Mouse (Mus musculus) midbrain, embryonic 12.5 days (tissue): Measurements from ENCODE around the gene Upp1. TPM values are rescaled to one million over a fixed set of nuclear protein-coding genes. Genes with fewer than 3 reads are reported as not detected.
A peak's percentile ranks its signal among the peaks of the same experiment; 100 is the strongest.
"Not testable (repeated sequence)": the region's sequence is repeated elsewhere in the genome, so short reads cannot be mapped to it uniquely, and the experiment has no call there.

Experiments
- ATAC-seq: fragments of 200-750 bp; cut with Nextera tagmentation; 2 replicates; pipeline ENCODE4 v1.8.0; 2017; ENCODE audit warnings: low read depth, moderate TSS enrichment, moderate library complexity; ENCODE audit not compliant: low FRiP score
- H3K27ac ChIP-seq: fragments of 300-500 bp; sonication (generic); replicated peaks from 2 replicates; pipeline ENCODE4 v1.5.1; 2016; ENCODE audit warnings: mild to moderate bottlenecking
- H3K27me3 ChIP-seq: fragments of 300-500 bp; sonication (generic); 2 replicates; pipeline ENCODE4 v1.6.1; 2016; ENCODE audit warnings: mild to moderate bottlenecking
- H3K36me3 ChIP-seq: fragments of 300-500 bp; sonication (generic); 2 replicates; pipeline ENCODE4 v1.6.1; 2016
- H3K4me1 ChIP-seq: fragments of 300-500 bp; sonication (generic); 2 replicates; pipeline ENCODE4 v1.6.1; 2016
- H3K4me2 ChIP-seq: fragments of 300-500 bp; sonication (generic); replicated peaks from 2 replicates; pipeline ENCODE4 v1.6.1; 2016; ENCODE audit warnings: mild to moderate bottlenecking, moderate library complexity
- H3K4me3 ChIP-seq: fragments of 300-500 bp; sonication (generic); 2 replicates; pipeline ENCODE4 v1.5.1; 2016; ENCODE audit warnings: mild to moderate bottlenecking
- H3K9ac ChIP-seq: fragments of 300-500 bp; sonication (generic); replicated peaks from 2 replicates; pipeline ENCODE4 v1.6.1; 2016; ENCODE audit warnings: mild to moderate bottlenecking, moderate library complexity
- H3K9me3 ChIP-seq: fragments of 300-500 bp; sonication (generic); 2 replicates; pipeline ENCODE4 v1.6.1; 2016; ENCODE audit warnings: mild to moderate bottlenecking
- WGBS: fragments of 180-500 bp; shearing (Covaris S2); methylation state at CpG from one replicate; pipeline ENCODE4 v1.1.7; 2016; 5-methylcytosine and 5-hydroxymethylcytosine counted together
- polyA plus RNA-seq: library from polyadenylated mRNA; unstranded; fragments of >200 nt; fragmentation: Nextera tagmentation; extraction: Ambion mirVana; gene quantifications from 2 replicates; pipeline ENCODE4 v1.2.1, GENCODE M21; 2016

Gene Upp1
- polyA plus RNA-seq, 1 experiment from 2014 or later, result 4.4 TPM

DNA sequence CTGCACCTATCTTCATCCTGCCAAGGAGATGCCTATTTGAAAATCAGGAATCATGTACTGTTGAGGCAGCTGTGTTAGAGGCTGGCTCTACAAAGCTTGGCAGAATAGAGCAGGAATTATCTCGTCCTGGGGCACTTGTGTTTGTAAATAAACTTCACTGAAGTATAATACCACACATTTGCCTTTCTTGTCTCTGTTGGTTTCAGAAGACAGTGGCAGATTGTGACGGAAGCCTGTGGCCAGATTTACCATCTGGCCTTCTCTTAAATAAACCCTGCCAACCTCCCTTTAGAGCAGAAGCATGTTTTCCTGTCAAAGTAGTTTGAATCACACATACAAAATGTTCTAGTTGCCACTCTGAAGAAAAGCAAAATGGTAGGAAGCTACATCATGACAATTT, 10.2 kb downstream of the Upp1 start:
- Histone ChIP-seq H3K27ac (no peak overlapping the region), H3K4me2 (no peak overlapping the region), H3K27me3 (no peaks in the 10 kb centered on the region), H3K4me1 (no peaks in the 10 kb centered on the region), H3K9me3 (no peaks in the 10 kb centered on the region), H3K9ac (no peak overlapping the region), H3K36me3 (no peaks in the 10 kb centered on the region), H3K4me3 (no peak overlapping the region)
- WGBS, result 71% methylated on average over 2 of the region's 2 CpGs
- no peak for ATAC-seq

GRCm38 (mm10) chr11:9129528-9129927, 11.6 kb downstream of the Upp1 start:
- no peak for ATAC-seq
- no peak overlapping the region for H3K9ac ChIP-seq
- 91% methylated on average over 8 of the region's 8 CpGs for WGBS

DNA sequence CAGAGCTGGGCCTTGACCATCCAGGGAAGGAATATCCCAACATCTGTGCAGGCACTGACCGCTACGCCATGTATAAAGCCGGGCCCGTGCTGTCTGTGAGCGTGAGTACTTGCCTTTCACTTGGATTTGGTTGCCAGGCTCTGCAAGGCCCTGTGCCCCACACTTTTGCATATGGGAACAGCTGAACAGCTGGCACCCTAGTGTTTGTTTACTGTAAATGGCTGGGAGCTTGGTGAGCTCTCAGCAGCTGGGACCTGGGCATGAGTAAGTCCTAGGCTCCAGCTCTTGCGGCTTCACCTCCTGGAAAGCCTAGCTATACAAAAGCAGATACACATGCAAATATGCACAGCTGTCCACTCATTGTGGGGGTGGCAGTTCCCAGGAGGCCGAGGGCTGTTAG, 13.8 kb downstream of the Upp1 start:
- Histone ChIP-seq H3K9me3 (no peaks in the 10 kb centered on the region), H3K4me2 (no peak overlapping the region), H3K36me3 (no peaks in the 10 kb centered on the region), H3K27me3 (no peaks in the 10 kb centered on the region), H3K4me3 (no peak overlapping the region), H3K27ac (no peak overlapping the region), H3K4me1 (no peaks in the 10 kb centered on the region), H3K9ac (no peak overlapping the region)
- no peak for ATAC-seq
- WGBS, result 77% methylated on average over 7 of the region's 7 CpGs

More at GRCm38 (mm10) chr11:9129528-9129927, 11.6 kb downstream of the Upp1 start:
- no peak overlapping the region for H3K4me3 ChIP-seq
- H3K36me3 ChIP-seq, result no peaks in the 10 kb centered on the region
- no peaks in the 10 kb centered on the region for H3K27me3 ChIP-seq
- no peak overlapping the region for H3K27ac ChIP-seq
- no peak overlapping the region for H3K4me2 ChIP-seq
- no peaks in the 10 kb centered on the region for H3K9me3 ChIP-seq
- no peaks in the 10 kb centered on the region for H3K4me1 ChIP-seq

- Histone ChIP-seq H3K27ac (no peak overlapping the region), H3K36me3 (no peaks in the 10 kb centered on the region), H3K9me3 (no peaks in the 10 kb centered on the region), H3K4me3 (no peak overlapping the region), H3K9ac (no peak overlapping the region), H3K27me3 (no peaks in the 10 kb centered on the region), H3K4me1 (no peaks in the 10 kb centered on the region), H3K4me2 (no peak overlapping the region)
- WGBS, result 70% methylated on average over 11 of the region's 11 CpGs
- peak; percentile 50; the same call in 1 of the 2 replicates for ATAC-seq
Measured at GRCm38 (mm10) chr11:9135589-9136246, 17.8 kb downstream of the Upp1 start.

DNA sequence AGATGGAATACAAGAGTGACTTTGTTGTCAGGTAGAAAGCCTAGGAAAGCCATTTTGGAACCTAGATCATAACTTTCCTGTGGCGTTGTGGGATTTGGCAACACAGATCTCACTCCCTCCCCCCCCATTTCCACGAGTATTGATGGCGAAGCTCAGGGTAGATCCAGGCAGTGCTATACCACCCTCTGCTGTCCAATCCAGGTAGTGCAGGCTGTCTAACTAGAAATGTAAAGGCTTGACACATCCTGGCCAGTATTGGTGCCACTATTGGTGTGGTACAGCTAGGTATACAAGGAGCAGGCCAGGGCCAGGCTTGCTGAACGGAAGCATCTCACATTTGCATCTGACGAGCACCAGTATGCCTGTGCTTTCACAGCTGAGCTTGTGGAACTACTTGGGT, 18.6 kb downstream of the Upp1 start:
- Histone ChIP-seq H3K4me2 (no peak overlapping the region), H3K4me1 (no peaks in the 10 kb centered on the region), H3K27ac (no peak overlapping the region), H3K4me3 (no peak overlapping the region), H3K9ac (no peak overlapping the region), H3K27me3 (no peaks in the 10 kb centered on the region), H3K36me3 (no peaks in the 10 kb centered on the region), H3K9me3 (no peaks in the 10 kb centered on the region)
- ATAC-seq, result peak; percentile 75
- WGBS, result 22% methylated on average over 5 of the region's 5 CpGs

DNA sequence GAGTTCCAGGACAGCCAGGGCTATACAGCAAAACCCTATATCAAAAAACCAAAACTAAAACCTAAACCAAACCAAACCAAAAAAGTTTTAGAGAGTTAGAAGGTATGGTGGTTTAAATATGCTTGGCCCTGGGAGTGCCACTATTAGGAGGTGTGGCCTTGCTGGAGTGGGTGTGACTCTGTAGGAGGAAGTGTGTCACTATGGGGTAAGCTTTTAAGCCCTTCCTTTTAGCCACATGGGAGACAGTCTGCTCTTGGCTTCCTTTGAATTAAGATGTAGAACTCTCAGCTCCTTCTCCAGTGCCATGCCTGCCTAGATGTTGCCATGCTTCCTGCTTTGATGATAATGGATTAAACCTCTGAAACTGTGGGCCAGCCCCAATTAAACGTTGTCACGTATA, 27.2 kb downstream of the Upp1 start:
- H3K4me3 ChIP-seq, result no peak overlapping the region
- H3K4me2 ChIP-seq, result no peak overlapping the region

GRCm38 (mm10) chr11:9146115-9146514, 28.2 kb downstream of the Upp1 start:
- H3K36me3 ChIP-seq, result no peaks in the 10 kb centered on the region
- no peak overlapping the region for H3K9ac ChIP-seq
- H3K4me1 ChIP-seq, result no peaks in the 10 kb centered on the region
- H3K27me3 ChIP-seq, result no peaks in the 10 kb centered on the region
- WGBS, result 93% methylated on average over 4 of the region's 4 CpGs
- no peak overlapping the region for H3K4me2 ChIP-seq
- ATAC-seq, result no peak
- no peaks in the 10 kb centered on the region for H3K9me3 ChIP-seq
- no peak overlapping the region for H3K4me3 ChIP-seq
- no peak overlapping the region for H3K27ac ChIP-seq

More for the DNA sequence above, 27.2 kb downstream of the Upp1 start:
- no peaks in the 10 kb centered on the region for H3K9me3 ChIP-seq
- ATAC-seq, result no peak
- H3K9ac ChIP-seq, result no peak overlapping the region
- H3K36me3 ChIP-seq, result no peaks in the 10 kb centered on the region
- H3K27ac ChIP-seq, result no peak overlapping the region
- H3K4me1 ChIP-seq, result no peaks in the 10 kb centered on the region
- H3K27me3 ChIP-seq, result no peaks in the 10 kb centered on the region
- WGBS, result 84% methylated on average over 2 of the region's 2 CpGs

DNA sequence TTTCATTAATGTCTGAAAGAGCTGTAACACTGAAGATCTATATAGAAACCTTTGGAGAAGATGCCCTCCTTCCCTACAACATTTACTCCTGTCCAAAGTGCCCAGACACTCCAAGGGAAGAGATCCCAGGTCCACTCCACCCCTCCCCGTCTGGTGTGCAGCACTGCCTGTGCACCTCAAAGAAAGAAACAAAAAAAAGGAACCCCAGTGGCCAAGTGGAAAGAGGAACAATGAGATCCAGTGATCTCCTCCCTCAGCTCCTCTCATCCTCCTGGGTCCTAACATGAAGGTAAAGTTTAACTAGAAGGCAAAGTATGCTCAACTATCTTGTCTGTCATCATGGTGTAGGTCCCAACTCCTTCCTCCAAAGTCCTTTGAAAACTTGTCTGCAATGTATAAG, 28.8 kb downstream of the Upp1 start:
- 82% methylated on average over 1 of the region's 1 CpGs for WGBS
- Histone ChIP-seq H3K9me3 (no peaks in the 10 kb centered on the region), H3K9ac (no peak overlapping the region), H3K4me1 (no peaks in the 10 kb centered on the region), H3K27me3 (no peaks in the 10 kb centered on the region), H3K4me2 (no peak overlapping the region), H3K27ac (no peak overlapping the region), H3K4me3 (no peak overlapping the region), H3K36me3 (no peaks in the 10 kb centered on the region)
- no peak for ATAC-seq

DNA sequence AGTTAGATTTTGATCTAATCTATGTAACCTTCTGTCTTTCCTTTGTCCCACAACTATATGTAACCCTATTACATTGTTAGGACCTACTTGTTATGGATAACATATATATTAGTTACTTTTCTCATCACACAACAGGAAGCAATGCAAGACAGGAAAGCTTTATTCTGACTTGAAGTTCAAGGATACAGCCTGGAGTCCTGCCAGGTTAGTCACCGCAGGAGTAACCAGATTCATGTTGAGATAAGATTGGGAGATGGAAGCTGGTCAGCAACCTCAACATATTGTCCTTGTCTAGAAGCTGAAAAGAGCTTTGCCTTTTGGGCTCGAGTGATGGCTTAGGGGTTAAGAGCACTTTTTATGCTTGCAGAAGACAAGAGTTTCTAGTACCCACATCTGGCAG, 30.3 kb downstream of the Upp1 start:
- H3K27ac ChIP-seq, result no peak overlapping the region
- no peak for ATAC-seq
- no peaks in the 10 kb centered on the region for H3K9me3 ChIP-seq
- H3K4me2 ChIP-seq, result no peak overlapping the region
- H3K9ac ChIP-seq, result no peak overlapping the region
- no peak overlapping the region for H3K4me3 ChIP-seq
- 85% methylated on average over 2 of the region's 2 CpGs for WGBS
- no peaks in the 10 kb centered on the region for H3K4me1 ChIP-seq
- H3K27me3 ChIP-seq, result no peaks in the 10 kb centered on the region
- no peaks in the 10 kb centered on the region for H3K36me3 ChIP-seq

DNA sequence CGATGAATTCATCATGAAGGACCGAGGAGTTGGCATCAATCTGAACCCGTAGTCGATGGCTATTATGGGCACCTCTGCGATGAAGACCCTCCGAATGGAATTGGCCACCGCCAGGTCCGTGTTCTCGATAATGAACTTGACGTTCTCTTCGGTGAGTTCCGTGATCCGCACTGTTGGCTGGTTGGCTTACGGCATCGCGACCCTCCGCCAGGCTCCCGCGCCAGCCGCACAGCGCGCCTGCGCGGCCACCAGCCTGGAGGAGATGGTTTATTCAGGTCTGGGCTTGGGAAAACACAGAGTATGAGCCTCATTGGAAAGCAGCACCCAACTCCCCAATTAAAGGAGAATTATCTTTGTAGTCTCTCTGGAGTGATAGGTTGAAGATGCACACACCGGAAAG, 32.5 kb downstream of the Upp1 start:
- H3K4me3 ChIP-seq, ATAC-seq, H3K27me3 ChIP-seq, H3K36me3 ChIP-seq, H3K9ac ChIP-seq, H3K4me2 ChIP-seq, H3K4me1 ChIP-seq, H3K27ac ChIP-seq, H3K9me3 ChIP-seq: not testable (repeated sequence)
- 83% methylated on average over 25 of the region's 25 CpGs for WGBS

- ATAC-seq, result no peak
- no peak overlapping the region for H3K27ac ChIP-seq
- no peak overlapping the region for H3K9ac ChIP-seq
- no peaks in the 10 kb centered on the region for H3K27me3 ChIP-seq
- no peak overlapping the region for H3K4me3 ChIP-seq
- WGBS, result 81% methylated on average over 3 of the region's 3 CpGs
- no peaks in the 10 kb centered on the region for H3K9me3 ChIP-seq
- no peaks in the 10 kb centered on the region for H3K36me3 ChIP-seq
- no peaks in the 10 kb centered on the region for H3K4me1 ChIP-seq
- no peak overlapping the region for H3K4me2 ChIP-seq
Measured at GRCm38 (mm10) chr11:9159953-9160352, 42.0 kb downstream of the Upp1 start.

DNA sequence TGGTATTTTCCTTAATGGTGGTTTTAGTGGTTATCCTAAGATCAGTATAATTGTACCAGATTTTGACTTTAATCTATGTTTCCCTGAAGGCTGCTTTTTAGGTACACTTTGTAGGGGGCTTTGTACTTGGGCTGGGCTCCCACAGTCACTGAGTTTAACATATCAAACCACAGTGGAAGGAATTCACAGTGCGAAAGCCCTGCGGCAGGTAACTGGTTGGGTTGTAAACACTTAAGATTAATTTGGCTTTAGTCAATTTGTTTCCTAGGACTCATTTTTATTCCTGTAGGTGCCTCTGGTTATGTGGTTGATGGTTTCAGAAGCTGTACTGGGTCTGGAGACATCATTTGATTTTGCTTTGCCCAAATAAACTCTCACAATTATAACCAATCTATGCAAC, 49.4 kb downstream of the Upp1 start:
- no peak overlapping the region for H3K4me3 ChIP-seq
- no peak overlapping the region for H3K9ac ChIP-seq
- H3K9me3 ChIP-seq, result no peaks in the 10 kb centered on the region
- H3K36me3 ChIP-seq, result no peaks in the 10 kb centered on the region
- no peaks in the 10 kb centered on the region for H3K27me3 ChIP-seq
- no peak overlapping the region for H3K27ac ChIP-seq
- H3K4me2 ChIP-seq, result no peak overlapping the region
- ATAC-seq, result no peak
- 0 out of 2 replicates have a peak, but pooled peaks cover 2% of the 10 kb centered on the region for H3K4me1 ChIP-seq
- 94% methylated on average over 2 of the region's 2 CpGs for WGBS

- no peaks in the 10 kb centered on the region for H3K36me3 ChIP-seq
- WGBS, result 79% methylated on average over 1 of the region's 1 CpGs
- H3K9me3 ChIP-seq, result no peaks in the 10 kb centered on the region
- H3K4me2 ChIP-seq, result no peak overlapping the region
- no peak overlapping the region for H3K9ac ChIP-seq
- H3K27me3 ChIP-seq, result no peaks in the 10 kb centered on the region
- H3K27ac ChIP-seq, result no peak overlapping the region
- no peak overlapping the region for H3K4me3 ChIP-seq
- ATAC-seq, result no peak
- no peaks in the 10 kb centered on the region for H3K4me1 ChIP-seq
Measured at GRCm38 (mm10) chr11:9181477-9181876, 63.6 kb downstream of the Upp1 start.
